Mouse (Mus musculus) right cerebral cortex, postnatal 4 days (tissue): ENCODE data around the gene Cldn34c4.

Experiments used
- DNase-seq: peaks from one replicate; pipeline ENCODE4 v3.0.0-alpha.2; 2022

Cldn34c4 gene

GRCm38 (mm10) chrX:127736454-127736853 lies at the start of gene Cldn34c4:
TSS of gene Cldn34c4 (minus strand) at chrX:127736554.
- no peak for DNase-seq

DNA sequence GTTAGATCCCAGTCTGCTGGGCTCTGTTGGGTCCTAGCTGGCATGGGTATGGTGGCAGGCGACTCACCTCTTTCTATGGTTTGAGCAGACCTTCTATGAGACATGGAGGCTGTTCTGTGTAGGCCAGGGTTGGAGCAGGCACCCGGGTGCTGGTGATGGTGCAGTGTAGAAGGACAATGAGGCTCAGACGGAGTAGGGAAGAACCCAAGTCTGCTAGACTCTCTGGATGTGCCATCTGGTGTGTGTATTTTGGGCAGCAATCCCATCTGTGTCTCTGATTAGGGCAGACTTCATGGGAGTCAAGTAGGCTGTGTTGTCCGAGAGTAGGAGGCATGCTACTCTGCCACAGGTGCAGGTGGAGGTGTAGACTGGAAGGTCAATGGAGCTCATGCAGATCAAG lies 10.7 kb upstream of the Cldn34c4 start:
- DNase-seq = no peak
